Mouse (Mus musculus): ENCODE data around the gene Irf1. TPM values are rescaled to one million over a fixed set of nuclear protein-coding genes. Genes with fewer than 3 reads are reported as not detected.

Gene Irf1
- polyA plus RNA-seq, 1 experiment, result 35.5 TPM

DNA sequence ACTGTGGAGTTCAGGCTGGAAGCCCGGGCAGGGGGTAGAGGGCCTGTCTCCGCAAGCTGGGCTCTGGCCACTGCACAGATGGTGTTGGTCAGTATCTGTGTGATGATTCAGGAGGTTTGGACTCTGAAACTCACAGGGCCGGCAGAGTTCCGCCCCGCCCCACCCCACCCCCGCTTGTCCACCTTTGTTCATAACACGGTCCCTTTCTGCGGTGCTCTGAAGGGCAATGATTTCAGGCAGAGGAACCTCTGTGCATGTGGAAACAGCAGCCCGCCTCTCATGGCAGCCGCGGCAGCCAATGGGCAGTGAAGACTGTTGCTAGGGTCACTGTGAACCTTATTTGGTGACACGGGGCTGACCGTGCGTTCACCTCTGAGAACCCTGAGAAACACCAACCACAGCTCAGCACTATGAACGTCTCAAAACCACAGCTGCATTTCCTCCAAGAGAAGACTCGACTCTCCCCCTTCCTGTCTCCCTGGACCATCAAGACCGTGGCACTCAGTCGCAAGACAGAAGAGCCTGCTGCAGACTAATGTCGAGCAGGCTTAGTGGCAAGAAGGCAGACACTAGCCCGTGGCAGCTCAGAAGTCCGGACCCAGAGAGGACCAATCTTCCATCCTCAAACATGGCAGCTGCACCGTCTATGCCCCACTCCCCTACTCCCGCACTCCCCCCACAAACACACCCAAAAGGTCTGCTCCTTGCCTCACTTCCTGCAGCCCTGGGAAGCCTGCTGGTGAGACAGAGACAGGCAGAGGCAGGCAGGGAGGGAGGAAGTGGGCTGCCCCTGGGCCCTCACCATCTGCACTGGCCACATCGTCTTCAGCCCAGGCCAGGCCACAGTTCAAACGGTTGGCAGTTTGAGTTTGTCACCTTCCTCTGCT is 25.1 kb downstream of the Irf1 start:
- H3K27ac ChIP-seq (ENCODE audit: insufficient read depth, low read depth, low read length), result peak overlapping the region; percentile 84
- peak; percentile 78 for DNase-seq
- no peaks in the 10 kb centered on the region for H3K27me3 ChIP-seq (replicated peaks; ENCODE audit: control insufficient read depth, insufficient read depth, low read length)
- TF ChIP-seq CTCF (conservative IDR thresholded peaks at IDR 0.05; ENCODE audit: insufficient read depth, insufficient read length, low read depth, low read length) (peak; percentile 31), POLR2A (IDR thresholded peaks at IDR 0.05; ENCODE audit: low read depth, low read length) (no peak)
- H3K36me3 ChIP-seq (ENCODE audit: control insufficient read depth, insufficient read depth, low read length), result no peaks in the 10 kb centered on the region
- H3K4me3 ChIP-seq (ENCODE audit: insufficient read depth, low read depth, low read length), result no peak overlapping the region
- 22% methylated on average over 25 of the region's 25 CpGs for WGBS
- H3K4me1 ChIP-seq (ENCODE audit: control insufficient read depth, insufficient read depth, low read length), result peaks cover 28% of the 10 kb centered on the region

GRCm38 (mm10) chr11:53795813-53796212 is 26.0 kb downstream of the Irf1 start:
- TF ChIP-seq CTCF (conservative IDR thresholded peaks at IDR 0.05; ENCODE audit: insufficient read depth, insufficient read length, low read depth, low read length) (no peak), POLR2A (IDR thresholded peaks at IDR 0.05; ENCODE audit: low read depth, low read length) (no peak)
- 73% methylated on average over 8 of the region's 8 CpGs for WGBS
- DNase-seq, result no peak
- peak overlapping the region; percentile 93; the same call in 1 of the 2 replicates for H3K27ac ChIP-seq (ENCODE audit: insufficient read depth, low read depth, low read length)
- no peaks in the 10 kb centered on the region for H3K36me3 ChIP-seq (ENCODE audit: control insufficient read depth, insufficient read depth, low read length)
- no peak overlapping the region for H3K4me3 ChIP-seq (ENCODE audit: insufficient read depth, low read depth, low read length)
- H3K27me3 ChIP-seq (replicated peaks; ENCODE audit: control insufficient read depth, insufficient read depth, low read length), result no peaks in the 10 kb centered on the region
- peaks cover 28% of the 10 kb centered on the region for H3K4me1 ChIP-seq (ENCODE audit: control insufficient read depth, insufficient read depth, low read length)

DNA sequence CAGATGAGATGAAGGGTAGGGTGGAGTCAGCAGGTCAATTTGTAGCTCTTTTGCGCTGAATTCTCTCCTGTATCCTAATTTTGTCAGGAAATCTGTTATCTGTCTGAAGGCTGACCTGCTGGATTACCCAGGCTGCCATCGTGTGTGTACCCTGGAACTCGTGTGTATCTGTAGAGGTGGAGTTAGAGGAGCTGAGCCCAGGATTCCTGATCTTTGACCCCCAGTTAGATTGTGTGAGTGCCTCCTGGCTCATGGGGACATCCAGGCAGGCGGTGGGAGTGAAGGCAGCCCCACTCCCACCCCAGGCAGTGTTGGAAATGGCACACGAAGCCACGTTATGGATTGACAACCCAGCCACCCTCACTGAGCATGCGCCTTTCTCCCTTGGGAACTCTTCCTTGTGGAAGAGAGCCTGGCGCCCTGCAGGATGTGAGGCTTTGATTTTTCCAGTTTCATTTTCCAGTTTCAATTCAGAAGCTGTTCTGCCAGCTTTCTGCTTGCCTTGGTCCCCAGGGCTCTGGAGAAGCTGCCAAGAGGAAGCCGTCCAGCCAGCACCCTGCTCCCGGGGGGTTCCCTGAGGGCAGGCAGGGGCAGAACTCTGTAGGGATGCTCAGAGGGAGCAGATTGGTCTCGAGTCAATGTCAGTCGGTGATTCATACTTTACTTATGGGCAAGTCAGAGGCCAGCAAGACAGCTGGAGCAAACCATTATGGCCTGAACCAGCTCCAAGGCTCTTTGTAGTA is 26.8 kb downstream of the Irf1 start:
- H3K36me3 ChIP-seq (ENCODE audit: control insufficient read depth, insufficient read depth, low read length), result no peaks in the 10 kb centered on the region

GRCm38 (mm10) chr11:53797386-53797920 is 27.6 kb downstream of the Irf1 start:
- TF ChIP-seq POLR2A (IDR thresholded peaks at IDR 0.05; ENCODE audit: low read depth, low read length) (no peak), CTCF (conservative IDR thresholded peaks at IDR 0.05; ENCODE audit: insufficient read depth, insufficient read length, low read depth, low read length) (no peak)
- WGBS, result 43% methylated on average over 6 of the region's 6 CpGs
- Histone ChIP-seq H3K4me3 (ENCODE audit: insufficient read depth, low read depth, low read length) (no peak overlapping the region), H3K27me3 (replicated peaks; ENCODE audit: control insufficient read depth, insufficient read depth, low read length) (no peaks in the 10 kb centered on the region), H3K27ac (ENCODE audit: insufficient read depth, low read depth, low read length) (peak overlapping the region; percentile 79), H3K4me1 (ENCODE audit: control insufficient read depth, insufficient read depth, low read length) (peaks cover 28% of the 10 kb centered on the region), H3K36me3 (ENCODE audit: control insufficient read depth, insufficient read depth, low read length) (no peaks in the 10 kb centered on the region)
- DNase-seq, result no peak

More for the DNA sequence above, 26.8 kb downstream of the Irf1 start:
- 30% methylated on average over 12 of the region's 12 CpGs for WGBS
- peaks cover 28% of the 10 kb centered on the region for H3K4me1 ChIP-seq (ENCODE audit: control insufficient read depth, insufficient read depth, low read length)
- no peak overlapping the region for H3K4me3 ChIP-seq (ENCODE audit: insufficient read depth, low read depth, low read length)
- H3K27ac ChIP-seq (ENCODE audit: insufficient read depth, low read depth, low read length), result peak overlapping the region; percentile 93
- no peaks in the 10 kb centered on the region for H3K27me3 ChIP-seq (replicated peaks; ENCODE audit: control insufficient read depth, insufficient read depth, low read length)
- TF ChIP-seq CTCF (conservative IDR thresholded peaks at IDR 0.05; ENCODE audit: insufficient read depth, insufficient read length, low read depth, low read length) (no peak; the same call in 1 of the 2 replicates), POLR2A (IDR thresholded peaks at IDR 0.05; ENCODE audit: low read depth, low read length) (no peak)
- DNase-seq, result peak; percentile 89

DNA sequence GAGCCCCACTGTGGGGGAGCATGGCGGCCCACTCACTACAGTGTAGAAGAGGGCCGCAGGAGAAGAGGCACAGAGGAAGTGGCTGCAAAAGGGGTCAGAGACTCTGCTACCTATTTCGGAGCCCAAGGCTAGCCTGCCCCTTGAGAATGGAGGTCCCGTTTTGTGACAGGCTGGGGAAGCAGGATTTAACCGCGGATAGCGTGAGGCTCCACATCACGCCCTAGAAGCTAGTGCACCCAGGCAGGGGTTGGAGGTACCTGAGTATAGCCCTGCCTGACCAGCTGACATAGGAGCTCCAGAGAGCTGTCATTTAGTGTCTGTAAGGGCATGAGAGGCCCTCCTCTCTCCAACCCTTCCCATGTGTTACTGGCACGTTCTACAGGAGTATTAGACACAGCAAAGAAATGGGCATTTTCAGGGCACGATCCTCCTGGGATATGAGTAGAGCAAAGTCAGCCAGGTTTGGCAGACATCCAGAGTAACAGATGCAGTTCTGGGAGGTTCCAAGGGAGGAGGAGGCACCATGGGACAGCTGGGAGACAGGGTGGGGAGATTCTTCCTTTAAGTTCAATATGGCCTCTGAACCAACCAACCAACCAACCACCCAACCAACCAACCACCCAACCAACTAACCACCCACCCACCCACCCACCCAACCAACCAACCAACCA is 28.4 kb downstream of the Irf1 start:
- whole genome bisulfite sequencing, result 90% methylated on average over 10 of the region's 10 CpGs
- DNase-seq, result no peak
- no peak for TF ChIP-seq CTCF (conservative IDR thresholded peaks at IDR 0.05; ENCODE audit: insufficient read depth, insufficient read length, low read depth, low read length)
- no peak for TF ChIP-seq POLR2A (IDR thresholded peaks at IDR 0.05; ENCODE audit: low read depth, low read length)
- no peaks in the 10 kb centered on the region for H3K27me3 ChIP-seq (replicated peaks; ENCODE audit: control insufficient read depth, insufficient read depth, low read length)
- no peak overlapping the region for H3K4me3 ChIP-seq (ENCODE audit: insufficient read depth, low read depth, low read length)
- no peak overlapping the region for H3K27ac ChIP-seq (ENCODE audit: insufficient read depth, low read depth, low read length)
- peaks cover 28% of the 10 kb centered on the region for H3K4me1 ChIP-seq (ENCODE audit: control insufficient read depth, insufficient read depth, low read length)
- no peaks in the 10 kb centered on the region for H3K36me3 ChIP-seq (ENCODE audit: control insufficient read depth, insufficient read depth, low read length)

DNA sequence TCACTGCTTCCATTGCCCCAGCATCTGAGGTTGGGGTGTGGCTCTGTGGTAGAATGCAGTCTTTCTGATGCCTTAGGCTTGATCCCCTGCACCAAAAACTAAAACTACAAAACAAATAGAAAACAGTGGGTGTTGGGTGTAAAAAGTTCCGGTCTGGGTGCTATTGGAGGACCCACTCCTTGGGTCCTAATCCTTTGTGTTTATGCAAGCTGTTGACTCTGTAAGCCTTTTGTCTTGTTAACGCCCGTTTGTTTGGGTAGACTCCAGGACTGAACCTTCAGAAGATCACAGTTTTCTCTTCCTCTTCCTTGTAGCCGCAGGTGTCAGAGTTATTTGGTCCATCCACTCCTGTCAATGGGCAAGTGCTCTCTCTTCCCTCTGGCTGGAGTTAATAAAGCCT is 30.2 kb downstream of the Irf1 start:
- 90% methylated on average over 4 of the region's 4 CpGs for WGBS
- Histone ChIP-seq H3K4me3 (ENCODE audit: insufficient read depth, low read depth, low read length) (no peak overlapping the region), H3K27ac (ENCODE audit: insufficient read depth, low read depth, low read length) (no peak overlapping the region), H3K36me3 (ENCODE audit: control insufficient read depth, insufficient read depth, low read length) (no peaks in the 10 kb centered on the region), H3K4me1 (ENCODE audit: control insufficient read depth, insufficient read depth, low read length) (peaks cover 21% of the 10 kb centered on the region), H3K27me3 (replicated peaks; ENCODE audit: control insufficient read depth, insufficient read depth, low read length) (no peaks in the 10 kb centered on the region)
- no peak for DNase-seq
- TF ChIP-seq POLR2A (IDR thresholded peaks at IDR 0.05; ENCODE audit: low read depth, low read length) (no peak), CTCF (conservative IDR thresholded peaks at IDR 0.05; ENCODE audit: insufficient read depth, insufficient read length, low read depth, low read length) (no peak)

All from kidney, adult 2 months (tissue).